17 mouse cellular contexts compared by ENCODE assay signal in genomic region chr12:34432919-34433318, GRCm38 (mm10).
DNase-seq lines count a peak whose midpoint lies in the region; ATAC-seq and TF ChIP-seq lines count a peak whose summit lies in the region.
"Had no signal": no experiment of that assay in that cellular context is flagged by ENCODE, and none has a peak within 500 bp of the region (broad histone marks: within the 10 kb centered on the region; RNA-seq: fewer than 3 reads in every experiment).

No protein-coding gene starts in this region.

- no peak overlapping the region for H3K4me2 ChIP-seq in heart, embryonic 16.5 days (ENCODE audit: low read depth, low read length)
- no peak overlapping the region for H3K4me2 ChIP-seq in hindbrain, postnatal 0 days (ENCODE audit: low read depth, low read length)
- no peak overlapping the region for H3K4me2 ChIP-seq in forebrain, embryonic 13.5 days
- H3K4me2 ChIP-seq: forebrain, embryonic 12.5 days; hindbrain, embryonic 12.5 days; stomach, embryonic 15.5 days had no signal

- no peak overlapping the region for H3K9ac ChIP-seq in heart, embryonic 16.5 days (ENCODE audit: low read length)
- H3K9ac ChIP-seq in hindbrain, postnatal 0 days (replicated peaks; ENCODE audit: low read length), result no peak overlapping the region
- no peak overlapping the region for H3K9ac ChIP-seq in forebrain, embryonic 13.5 days
- H3K9ac ChIP-seq: forebrain, embryonic 12.5 days; hindbrain, embryonic 12.5 days; stomach, embryonic 15.5 days had no signal

- no peaks in the 10 kb centered on the region for H3K9me3 ChIP-seq in heart, embryonic 16.5 days (replicated peaks; ENCODE audit: control insufficient read depth, low read length)
- no peaks in the 10 kb centered on the region for H3K9me3 ChIP-seq in hindbrain, postnatal 0 days (ENCODE audit: low read length)
- H3K9me3 ChIP-seq in forebrain, embryonic 13.5 days (replicated peaks), result no peaks in the 10 kb centered on the region
- H3K9me3 ChIP-seq: forebrain, embryonic 12.5 days; hindbrain, embryonic 12.5 days; stomach, embryonic 15.5 days had no signal

- no peak for TF ChIP-seq POLR2A in thymus, adult 2 months (IDR thresholded peaks at IDR 0.05; ENCODE audit: control insufficient read depth, extremely low read depth, insufficient read depth, low read length, poor library complexity)

- TF ChIP-seq CTCF in thymus, adult 2 months (IDR thresholded peaks at IDR 0.05; ENCODE audit: borderline replicate concordance, control insufficient read depth, extremely low read depth, insufficient read depth, low read length, poor library complexity), result no peak
- no peak for TF ChIP-seq CTCF in hindbrain, postnatal 0 days (IDR thresholded peaks at IDR 0.05; ENCODE audit: low read depth)

- ATAC-seq in heart, embryonic 16.5 days (replicated peaks; ENCODE audit: extremely low read depth, insufficient read depth, low FRiP score), result no peak
- no peak for ATAC-seq in hindbrain, postnatal 0 days
- ATAC-seq in forebrain, embryonic 13.5 days, result no peak

- no peak overlapping the region for H3K4me3 ChIP-seq in heart, embryonic 16.5 days (ENCODE audit: low read length)
- H3K4me3 ChIP-seq in thymus, adult 2 months (ENCODE audit: control insufficient read depth, insufficient read depth, low read length), result no peak overlapping the region
- H3K4me3 ChIP-seq in macrophage (ENCODE audit: inconsistent target), result no peak overlapping the region
- no peak overlapping the region for H3K4me3 ChIP-seq in hindbrain, postnatal 0 days (ENCODE audit: low read length)
- H3K4me3 ChIP-seq in forebrain, embryonic 13.5 days, result no peak overlapping the region
- H3K4me3 ChIP-seq: forebrain, embryonic 12.5 days; gastrocnemius, adult 2 months; hindbrain, embryonic 12.5 days; layer of hippocampus, adult 2 months; stomach, embryonic 15.5 days had no signal

- DNase-seq in heart, adult 11 months, result no peak
- peak; percentile 8 for DNase-seq in thymus, adult 2 months
- no peak for DNase-seq in thymus, adult 18-20 months
- peak; percentile 16 for DNase-seq in thymus, postnatal 25 days
- DNase-seq in hindbrain, postnatal 0 days (ENCODE audit: low spot score), result no peak
- DNase-seq: cerebellum, adult 11 months; kidney, adult 8-10 months; left cerebral cortex, postnatal 4 days; right cerebral cortex, postnatal 25 days had no signal

- WGBS in heart, embryonic 16.5 days, result 47% methylated on average over 6 of the region's 6 CpGs
- 17% methylated on average over 6 of the region's 6 CpGs for WGBS in thymus, adult 2 months
- WGBS in macrophage (ENCODE audit: missing documents), result 7% methylated on average over 6 of the region's 6 CpGs
- 77% methylated on average over 6 of the region's 6 CpGs for WGBS in hindbrain, postnatal 0 days
- WGBS in forebrain, embryonic 13.5 days, result 86% methylated on average over 6 of the region's 6 CpGs

- H3K4me1 ChIP-seq in heart, embryonic 16.5 days (ENCODE audit: control insufficient read depth, insufficient read depth, low read length), result peaks cover 6% of the 10 kb centered on the region
- no peaks in the 10 kb centered on the region for H3K4me1 ChIP-seq in thymus, adult 2 months (replicated peaks; ENCODE audit: control insufficient read depth, insufficient read depth, low read length)
- no peaks in the 10 kb centered on the region for H3K4me1 ChIP-seq in hindbrain, postnatal 0 days (ENCODE audit: insufficient read depth, low read length)
- no peaks in the 10 kb centered on the region for H3K4me1 ChIP-seq in forebrain, embryonic 13.5 days
- H3K4me1 ChIP-seq: forebrain, embryonic 12.5 days; hindbrain, embryonic 12.5 days; stomach, embryonic 15.5 days had no signal

- H3K27me3 ChIP-seq in heart, embryonic 16.5 days (ENCODE audit: control insufficient read depth, insufficient read depth, low read length), result no peaks in the 10 kb centered on the region
- no peaks in the 10 kb centered on the region for H3K27me3 ChIP-seq in thymus, adult 2 months (ENCODE audit: control insufficient read depth, insufficient read depth, low read length)
- H3K27me3 ChIP-seq in hindbrain, postnatal 0 days (ENCODE audit: insufficient read depth, low read length), result no peaks in the 10 kb centered on the region
- H3K27me3 ChIP-seq in forebrain, embryonic 13.5 days, result no peaks in the 10 kb centered on the region
- H3K27me3 ChIP-seq: forebrain, embryonic 12.5 days; hindbrain, embryonic 12.5 days; stomach, embryonic 15.5 days had no signal

- H3K27ac ChIP-seq in heart, embryonic 16.5 days (ENCODE audit: low read length), result 0 out of 2 replicates have a peak overlapping the region, but pooled peaks have one; percentile 25
- H3K27ac ChIP-seq in thymus, adult 2 months (ENCODE audit: control insufficient read depth, insufficient read depth, low read length), result no peak overlapping the region
- H3K27ac ChIP-seq in macrophage, result peak overlapping the region; percentile 73
- H3K27ac ChIP-seq in hindbrain, postnatal 0 days, result no peak overlapping the region
- no peak overlapping the region for H3K27ac ChIP-seq in forebrain, embryonic 13.5 days
- H3K27ac ChIP-seq: forebrain, embryonic 12.5 days; gastrocnemius, adult 2 months; hindbrain, embryonic 12.5 days; layer of hippocampus, adult 2 months; stomach, embryonic 15.5 days had no signal

- H3K79me2 ChIP-seq in macrophage (ENCODE audit: inconsistent target), result no peaks in the 10 kb centered on the region

- 0 out of 2 replicates have a peak, but pooled peaks cover 3% of the 10 kb centered on the region for H3K36me3 ChIP-seq in heart, embryonic 16.5 days (ENCODE audit: control insufficient read depth, insufficient read depth)
- H3K36me3 ChIP-seq in thymus, adult 2 months (ENCODE audit: control insufficient read depth, insufficient read depth, low read length), result no peaks in the 10 kb centered on the region
- H3K36me3 ChIP-seq in macrophage (ENCODE audit: inconsistent target), result no peaks in the 10 kb centered on the region
- H3K36me3 ChIP-seq in hindbrain, postnatal 0 days (ENCODE audit: insufficient read depth, low read length), result no peaks in the 10 kb centered on the region
- H3K36me3 ChIP-seq in forebrain, embryonic 13.5 days (ENCODE audit: poor library complexity, severe bottlenecking), result no peaks in the 10 kb centered on the region
- H3K36me3 ChIP-seq: forebrain, embryonic 12.5 days; hindbrain, embryonic 12.5 days; stomach, embryonic 15.5 days had no signal

Comparison
In these comparisons a context has a peak if more than half of its experiments do, and no peak if none do; other contexts are left out.
1. DNase-seq: peak in thymus, adult 2 months (single experiment) and thymus, postnatal 25 days (single experiment); none in heart, adult 11 months (single experiment), thymus, adult 18-20 months (0 of 2) and hindbrain, postnatal 0 days (single experiment).
2. H3K27ac ChIP-seq: peak in heart, embryonic 16.5 days (single experiment) and macrophage (single experiment); none in thymus, adult 2 months (single experiment), hindbrain, postnatal 0 days (single experiment) and forebrain, embryonic 13.5 days (single experiment).